ENCODE assay signal across 8 mouse cellular contexts in the genomic region with DNA sequence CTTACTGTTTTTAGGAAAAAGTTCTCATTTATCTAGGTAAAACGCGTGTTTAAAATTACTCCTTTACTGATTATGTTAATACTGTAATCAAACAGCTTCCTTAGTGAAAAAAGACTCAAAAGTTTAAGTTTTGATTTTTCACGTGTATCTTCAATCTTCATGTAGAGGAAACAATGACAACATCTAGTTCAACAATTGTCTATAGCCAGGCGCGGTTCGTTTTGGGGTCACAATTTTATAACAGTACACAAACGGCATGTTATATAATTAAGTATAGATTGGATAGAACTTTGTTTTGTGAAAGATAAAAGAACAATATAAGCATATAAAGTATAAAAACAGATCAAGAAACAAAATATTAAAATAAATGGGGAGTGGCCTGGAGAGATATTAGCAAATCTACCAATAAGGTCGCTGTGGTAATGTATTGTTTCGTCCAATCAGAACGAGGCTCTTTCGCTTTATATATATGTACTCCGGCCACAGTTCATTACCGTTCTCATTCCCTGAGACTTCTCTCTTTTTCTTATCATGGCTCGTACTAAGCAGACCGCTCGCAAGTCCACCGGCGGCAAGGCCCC. TPM values are rescaled to one million over a fixed set of nuclear protein-coding genes. Genes with fewer than 3 reads are reported as not detected.
DNase-seq lines count a peak whose midpoint lies in the region; ATAC-seq and TF ChIP-seq lines count a peak whose summit lies in the region.

TSS of gene Hist1h3d (plus strand) at position 493 of the 581 bp plus-strand sequence.

- no peaks in the 10 kb centered on the region; the same call in 1 of the 2 replicates for H3K27me3 ChIP-seq in testis, adult 2 months (ENCODE audit: control insufficient read depth, insufficient read depth, low read length)
- H3K27me3 ChIP-seq in heart, embryonic 11.5 days (ENCODE audit: control insufficient read depth, insufficient read depth, low read length): no peaks in the 10 kb centered on the region
- no peaks in the 10 kb centered on the region for H3K27me3 ChIP-seq in lung, postnatal 0 days (replicated peaks; ENCODE audit: insufficient read depth, low read length)

- peak within 1 kb of the TSS; percentile 47 for H3K4me3 ChIP-seq in testis, adult 2 months (ENCODE audit: control insufficient read depth, low read depth, low read length)
- peak within 1 kb of the TSS; percentile 45 for H3K4me3 ChIP-seq in heart, embryonic 11.5 days (ENCODE audit: low read depth, low read length)
- peak within 1 kb of the TSS; percentile 35 for H3K4me3 ChIP-seq in lung, postnatal 0 days (ENCODE audit: low read depth, low read length)

- ATAC-seq in heart, embryonic 11.5 days (replicated peaks; ENCODE audit: insufficient number of reproducible peaks, low FRiP score, low TSS enrichment): peak; percentile 60
- ATAC-seq in lung, postnatal 0 days: peak; percentile 55

- no peak for DNase-seq in testis, postnatal 10 days (ENCODE audit: low spot score)
- peak; percentile 89 for DNase-seq in embryo, embryonic 11 days
- peak; percentile 73 for DNase-seq in layer of hippocampus, adult 9-11 months
- DNase-seq in lung, postnatal 0 days (ENCODE audit: low spot score): peak; percentile 96
- peak; percentile 90 for DNase-seq in retina, embryonic 14.5 days (ENCODE audit: low spot score)
- no peak for DNase-seq in urinary bladder, adult 2 months (ENCODE audit: low spot score)

- TF ChIP-seq EP300 in lung, postnatal 0 days (IDR thresholded peaks at IDR 0.05): no peak

- peaks cover 4% of the 10 kb centered on the region for H3K4me1 ChIP-seq in testis, adult 2 months (ENCODE audit: control insufficient read depth, insufficient read depth, low read length)
- peaks cover 8% of the 10 kb centered on the region; the same call in 1 of the 2 replicates for H3K4me1 ChIP-seq in heart, embryonic 11.5 days (ENCODE audit: control insufficient read depth, insufficient read depth, low read length)
- peaks cover 11% of the 10 kb centered on the region; the same call in 1 of the 2 replicates for H3K4me1 ChIP-seq in lung, postnatal 0 days (ENCODE audit: insufficient read depth, low read depth, low read length)

- no peak for TF ChIP-seq POLR2A in testis, adult 2 months (IDR thresholded peaks at IDR 0.05; ENCODE audit: control insufficient read depth, low read depth, low read length)

- peak within 1 kb of the TSS; percentile 68 for H3K4me2 ChIP-seq in heart, embryonic 11.5 days
- H3K4me2 ChIP-seq in lung, postnatal 0 days (replicated peaks; ENCODE audit: low read depth, low read length): peak within 1 kb of the TSS; percentile 57

- under 1% methylated on average over 18 of the region's 18 CpGs for WGBS in heart, embryonic 11.5 days (ENCODE audit: insufficient replicate concordance)
- WGBS in lung, postnatal 0 days: under 1% methylated on average over 18 of the region's 18 CpGs

- H3K36me3 ChIP-seq in testis, adult 2 months (ENCODE audit: control insufficient read depth, insufficient read depth, low read length): no peaks in the 10 kb centered on the region
- H3K36me3 ChIP-seq in heart, embryonic 11.5 days (ENCODE audit: control insufficient read depth, insufficient read depth, low read length): no peaks in the 10 kb centered on the region
- no peaks in the 10 kb centered on the region for H3K36me3 ChIP-seq in lung, postnatal 0 days (ENCODE audit: insufficient read depth, low read length)

- H3K9ac ChIP-seq in heart, embryonic 11.5 days (ENCODE audit: low read depth, low read length): peak within 1 kb of the TSS; percentile 76
- no peak within 1 kb of the TSS for H3K9ac ChIP-seq in lung, postnatal 0 days (replicated peaks; ENCODE audit: low read depth)

- no peak for TF ChIP-seq CTCF in testis, adult 2 months (IDR thresholded peaks at IDR 0.05; ENCODE audit: control insufficient read depth, insufficient read depth, insufficient replicate concordance, low read depth, low read length)
- no peak for TF ChIP-seq CTCF in lung, postnatal 0 days (IDR thresholded peaks at IDR 0.05)

- no peaks in the 10 kb centered on the region for H3K9me3 ChIP-seq in heart, embryonic 11.5 days (replicated peaks; ENCODE audit: control insufficient read depth, low read length)
- no peaks in the 10 kb centered on the region for H3K9me3 ChIP-seq in lung, postnatal 0 days (ENCODE audit: low read length)

- 0 out of 2 replicates have a peak within 1 kb of the TSS, but pooled peaks have one; percentile 29 for H3K27ac ChIP-seq in testis, adult 2 months (ENCODE audit: control insufficient read depth, insufficient read depth, low read depth, low read length)
- H3K27ac ChIP-seq in heart, embryonic 11.5 days (ENCODE audit: low read depth, low read length): peak within 1 kb of the TSS; percentile 84
- peak within 1 kb of the TSS; percentile 76 for H3K27ac ChIP-seq in lung, postnatal 0 days (ENCODE audit: low read length)

RNA-seq across cellular contexts. Expression of gene Hist1h3d, which starts in this region (rescaled TPM):
- 0.98 and 1.1 TPM in 2 replicates for polyA plus RNA-seq in testis, adult 2 months (2012; rRNA removed)
- polyA plus RNA-seq in heart, embryonic 11.5 days (2014; fragmentation: Nextera tagmentation; extraction: Ambion mirVana): 2.9 and 4.6 TPM in 2 replicates
- polyA plus RNA-seq in lung, postnatal 0 days (2015; fragmentation: Nextera tagmentation; extraction: Ambion mirVana): 0.62 and 1.3 TPM in 2 replicates
- 2.5 and 2.6 TPM in 2 replicates for polyA plus RNA-seq in urinary bladder, adult 2 months (2012; rRNA removed)

Comparison
In these comparisons a context has a peak if more than half of its experiments do, and no peak if none do; other contexts are left out.
1. H3K27ac ChIP-seq: peak in every context shown above with its lines; median percentile 84 in heart, embryonic 11.5 days; 76 in lung, postnatal 0 days; 29 in testis, adult 2 months.
2. DNase-seq: peak in embryo, embryonic 11 days (single experiment), layer of hippocampus, adult 9-11 months (single experiment), lung, postnatal 0 days (single experiment) and retina, embryonic 14.5 days (single experiment); none in testis, postnatal 10 days (single experiment) and urinary bladder, adult 2 months (single experiment).
3. Peak in every context shown above with its lines, with median percentiles within 50 percentile points of each other: H3K4me3 ChIP-seq.